Mouse (Mus musculus) heart, embryonic 12.5 days (tissue): Measurements from ENCODE around the gene Cx3cr1. TPM values are rescaled to one million over a fixed set of nuclear protein-coding genes. Genes with fewer than 3 reads are reported as not detected.

Experiments
- ATAC-seq: fragments of 200-750 bp; cut with Nextera tagmentation; 2 replicates; pipeline ENCODE4 v1.8.0; 2017; ENCODE audit warnings: moderate TSS enrichment, moderate library complexity; ENCODE audit not compliant: insufficient number of reproducible peaks, low FRiP score
- H3K27ac ChIP-seq: fragments of 300-500 bp; sonication (generic); 2 replicates; pipeline ENCODE4 v1.5.1; 2016; ENCODE audit warnings: mild to moderate bottlenecking, moderate library complexity; ENCODE audit not compliant: poor library complexity, severe bottlenecking
- H3K27me3 ChIP-seq: fragments of 300-500 bp; sonication (generic); replicated peaks from 2 replicates; pipeline ENCODE4 v1.6.1; 2016; ENCODE audit warnings: mild to moderate bottlenecking, moderate library complexity
- H3K36me3 ChIP-seq: fragments of 300-500 bp; sonication (generic); 2 replicates; pipeline ENCODE4 v1.6.1; 2016; ENCODE audit warnings: mild to moderate bottlenecking, moderate library complexity
- H3K4me1 ChIP-seq: fragments of 300-500 bp; sonication (generic); replicated peaks from 2 replicates; pipeline ENCODE4 v1.6.1; 2016; ENCODE audit warnings: mild to moderate bottlenecking
- H3K4me2 ChIP-seq: fragments of 300-500 bp; sonication (generic); 2 replicates; pipeline ENCODE4 v1.6.1; 2016; ENCODE audit warnings: mild to moderate bottlenecking, moderate library complexity
- H3K4me3 ChIP-seq: fragments of 300-500 bp; sonication (generic); 2 replicates; pipeline ENCODE4 v1.5.1; 2016; ENCODE audit warnings: mild to moderate bottlenecking
- H3K9ac ChIP-seq: fragments of 300-500 bp; sonication (generic); 2 replicates; pipeline ENCODE4 v1.6.1; 2016; ENCODE audit warnings: mild to moderate bottlenecking, moderate library complexity
- H3K9me3 ChIP-seq: fragments of 300-500 bp; sonication (generic); replicated peaks from 2 replicates; pipeline ENCODE4 v1.6.1; 2016; ENCODE audit warnings: mild to moderate bottlenecking, moderate library complexity
- WGBS: fragments of 180-500 bp; shearing (Covaris S2); methylation state at CpG from one replicate; pipeline ENCODE4 v1.1.7; 2016; 5-methylcytosine and 5-hydroxymethylcytosine counted together
- polyA plus RNA-seq: library from polyadenylated mRNA; unstranded; fragments of >200 nt; fragmentation: Nextera tagmentation; extraction: Ambion mirVana; gene quantifications from 2 replicates; pipeline ENCODE4 v1.2.1, GENCODE M21; 2016

Gene Cx3cr1
- 4.4 and 4.9 TPM in 2 replicates for polyA plus RNA-seq

- Histone ChIP-seq H3K36me3 (no peaks in the 10 kb centered on the region), H3K4me1 (no peaks in the 10 kb centered on the region; the same call in 1 of the 2 replicates), H3K4me2 (no peak within 1 kb of the TSS), H3K9ac (no peak within 1 kb of the TSS), H3K27ac (no peak within 1 kb of the TSS), H3K4me3 (no peak within 1 kb of the TSS), H3K27me3 (0 out of 2 replicates have a peak, but pooled peaks cover 4% of the 10 kb centered on the region), H3K9me3 (no peaks in the 10 kb centered on the region)
- no peak for ATAC-seq
- WGBS: 77% methylated on average over 11 of the region's 11 CpGs
These were observed at the start of gene Cx3cr1 for GRCm38 (mm10) chr9:120069779-120070178. Cx3cr1 (minus strand) TSS chr9:120069879.

GRCm38 (mm10) chr9:120118212-120118611, 48.5 kb upstream of the Cx3cr1 start:
- peaks cover 54% of the 10 kb centered on the region for H3K36me3 ChIP-seq
- peaks cover 10% of the 10 kb centered on the region for H3K4me1 ChIP-seq
- no peaks in the 10 kb centered on the region for H3K27me3 ChIP-seq
- 0 out of 2 replicates have a peak overlapping the region, but pooled peaks have one; percentile 16 for H3K27ac ChIP-seq
- ATAC-seq: no peak
- peak overlapping the region; percentile 42; the same call in 1 of the 2 replicates for H3K4me2 ChIP-seq
- H3K4me3 ChIP-seq: no peak overlapping the region
- 84% methylated on average over 4 of the region's 4 CpGs for WGBS
- H3K9ac ChIP-seq: no peak overlapping the region
- no peaks in the 10 kb centered on the region for H3K9me3 ChIP-seq

DNA sequence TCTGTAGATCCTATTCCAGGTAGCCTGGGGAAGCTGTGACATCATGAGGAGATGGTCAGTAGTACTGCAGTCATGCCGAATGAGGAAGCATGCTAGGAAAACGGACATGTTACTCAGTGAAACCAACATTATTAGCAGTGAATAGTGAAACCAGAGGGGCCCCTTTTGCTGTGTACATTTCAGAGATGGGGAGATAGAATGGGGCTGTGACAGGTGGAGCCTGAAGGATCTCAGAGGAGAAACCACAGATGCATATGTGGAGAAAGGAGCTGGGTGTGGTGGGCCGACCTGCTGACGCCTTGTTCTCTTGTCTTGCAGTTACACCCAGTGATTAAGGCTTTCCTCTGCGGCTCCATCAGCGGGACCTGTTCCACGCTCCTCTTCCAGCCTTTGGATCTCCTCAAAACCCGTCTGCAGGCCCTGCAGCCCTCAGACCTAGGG, 46.5 kb upstream of the Cx3cr1 start:
- WGBS: 70% methylated on average over 8 of the region's 8 CpGs
- Histone ChIP-seq H3K27me3 (no peaks in the 10 kb centered on the region), H3K36me3 (peaks cover 39% of the 10 kb centered on the region), H3K4me1 (peaks cover 13% of the 10 kb centered on the region), H3K27ac (peak overlapping the region; percentile 74), H3K4me2 (peak overlapping the region; percentile 42; the same call in 1 of the 2 replicates), H3K9ac (peak overlapping the region; percentile 18; the same call in 1 of the 2 replicates), H3K9me3 (no peaks in the 10 kb centered on the region), H3K4me3 (0 out of 2 replicates have a peak overlapping the region, but pooled peaks have one; percentile 2)
- ATAC-seq: peak; percentile 75

DNA sequence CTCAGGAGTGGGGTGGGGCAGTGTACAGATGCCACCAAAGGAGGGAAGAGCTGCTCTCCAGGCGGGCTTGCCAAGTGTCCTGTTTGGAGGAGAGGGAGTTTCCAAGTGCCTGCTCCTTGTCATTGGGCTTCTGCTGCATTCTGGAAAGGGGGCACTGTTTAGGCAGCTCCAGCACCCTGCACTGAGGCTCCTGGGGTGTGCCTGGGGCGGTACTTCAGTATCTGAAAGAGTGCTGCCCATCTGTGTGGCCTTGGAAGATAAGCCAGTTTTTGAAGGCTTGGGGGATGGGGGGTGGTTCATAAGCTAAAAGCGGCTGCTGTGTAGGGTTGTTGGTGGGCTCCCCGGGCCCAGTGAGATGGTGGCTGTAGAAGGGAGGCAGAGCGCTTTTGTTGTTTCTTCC, 45.9 kb upstream of the Cx3cr1 start:
- Histone ChIP-seq H3K9ac (peak overlapping the region; percentile 18; the same call in 1 of the 2 replicates), H3K36me3 (peaks cover 33% of the 10 kb centered on the region), H3K27me3 (no peaks in the 10 kb centered on the region), H3K4me2 (peak overlapping the region; percentile 27), H3K4me1 (peaks cover 16% of the 10 kb centered on the region), H3K9me3 (no peaks in the 10 kb centered on the region), H3K27ac (peak overlapping the region; percentile 74), H3K4me3 (no peak overlapping the region)
- ATAC-seq: peak; percentile 86
- WGBS: 57% methylated on average over 5 of the region's 5 CpGs

GRCm38 (mm10) chr9:120114789-120115151, 45.1 kb upstream of the Cx3cr1 start:
- H3K9me3 ChIP-seq: no peaks in the 10 kb centered on the region
- no peak overlapping the region for H3K9ac ChIP-seq
- H3K4me2 ChIP-seq: peak overlapping the region; percentile 24
- peaks cover 16% of the 10 kb centered on the region for H3K4me1 ChIP-seq
- H3K27ac ChIP-seq: peak overlapping the region; percentile 31
- 89% methylated on average over 2 of the region's 2 CpGs for WGBS
- peak overlapping the region; percentile 1; the same call in 1 of the 2 replicates for H3K4me3 ChIP-seq
- ATAC-seq: no peak
- H3K27me3 ChIP-seq: no peaks in the 10 kb centered on the region
- H3K36me3 ChIP-seq: peaks cover 27% of the 10 kb centered on the region

GRCm38 (mm10) chr9:120114051-120114788, 44.5 kb upstream of the Cx3cr1 start:
- H3K27me3 ChIP-seq: no peaks in the 10 kb centered on the region
- no peaks in the 10 kb centered on the region for H3K9me3 ChIP-seq
- H3K36me3 ChIP-seq: peaks cover 23% of the 10 kb centered on the region
- 89% methylated on average over 17 of the region's 17 CpGs for WGBS
- peak overlapping the region; percentile 24 for H3K4me2 ChIP-seq
- H3K27ac ChIP-seq: peak overlapping the region; percentile 31
- no peak for ATAC-seq
- no peak overlapping the region for H3K9ac ChIP-seq
- peaks cover 16% of the 10 kb centered on the region for H3K4me1 ChIP-seq
- no peak overlapping the region for H3K4me3 ChIP-seq

DNA sequence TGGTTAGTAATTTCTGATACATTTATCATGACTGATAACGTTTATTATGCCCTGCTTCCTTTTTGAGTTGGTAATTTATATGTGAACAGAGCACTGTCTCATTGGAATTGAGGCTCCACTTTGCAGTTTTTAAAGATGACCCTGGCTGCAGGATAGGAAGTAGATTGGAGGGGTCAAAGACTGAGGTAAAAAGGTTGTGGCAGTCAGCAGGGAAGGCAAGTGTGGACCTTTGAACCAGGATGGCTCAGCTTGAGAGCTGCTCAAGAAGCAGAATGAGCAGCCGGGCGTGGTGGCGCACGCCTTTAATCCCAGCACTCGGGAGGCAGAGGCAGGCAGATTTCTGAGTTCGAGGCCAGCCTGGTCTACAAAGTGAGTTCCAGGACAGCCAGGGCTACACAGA, 43.8 kb upstream of the Cx3cr1 start:
- H3K27ac ChIP-seq: no peak overlapping the region
- no peak overlapping the region for H3K4me2 ChIP-seq
- peaks cover 16% of the 10 kb centered on the region for H3K4me1 ChIP-seq
- no peaks in the 10 kb centered on the region for H3K9me3 ChIP-seq
- ATAC-seq: no peak
- peak overlapping the region; percentile 15; the same call in 1 of the 2 replicates for H3K9ac ChIP-seq
- WGBS: 91% methylated on average over 7 of the region's 7 CpGs
- peaks cover 17% of the 10 kb centered on the region for H3K36me3 ChIP-seq
- H3K27me3 ChIP-seq: no peaks in the 10 kb centered on the region
- H3K4me3 ChIP-seq: no peak overlapping the region

DNA sequence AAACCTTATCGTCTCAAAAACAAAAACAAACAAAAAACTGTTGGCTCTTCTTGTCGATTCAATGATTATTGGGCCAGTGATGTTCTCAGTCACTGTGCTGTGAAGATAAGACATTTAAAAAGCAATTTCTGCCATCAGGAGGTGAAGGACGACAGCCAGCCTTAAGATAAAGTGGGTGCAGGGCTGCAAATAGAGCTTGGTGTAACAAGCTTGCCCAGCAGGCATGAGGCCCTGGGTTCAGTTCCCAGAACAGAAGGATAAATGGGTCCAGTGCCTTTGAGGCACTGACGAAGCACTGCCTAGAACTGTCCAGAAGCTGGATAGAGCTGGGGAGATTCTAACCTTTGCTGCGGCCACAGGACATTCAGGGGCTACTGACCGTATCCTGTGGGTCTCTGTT, 42.8 kb upstream of the Cx3cr1 start:
- H3K27ac ChIP-seq: peak overlapping the region; percentile 18
- no peaks in the 10 kb centered on the region for H3K9me3 ChIP-seq
- peaks cover 16% of the 10 kb centered on the region for H3K4me1 ChIP-seq
- H3K9ac ChIP-seq: no peak overlapping the region
- WGBS: 74% methylated on average over 6 of the region's 6 CpGs
- H3K4me3 ChIP-seq: no peak overlapping the region
- no peaks in the 10 kb centered on the region for H3K27me3 ChIP-seq
- H3K4me2 ChIP-seq: 0 out of 2 replicates have a peak overlapping the region, but pooled peaks have one; percentile 35
- peaks cover 8% of the 10 kb centered on the region; the same call in 1 of the 2 replicates for H3K36me3 ChIP-seq
- ATAC-seq: no peak

- no peaks in the 10 kb centered on the region for H3K27me3 ChIP-seq
- H3K4me1 ChIP-seq: peaks cover 16% of the 10 kb centered on the region
- ATAC-seq: no peak
- peak overlapping the region; percentile 91 for H3K27ac ChIP-seq
- H3K9me3 ChIP-seq: no peaks in the 10 kb centered on the region
- H3K4me2 ChIP-seq: peak overlapping the region; percentile 84
- H3K4me3 ChIP-seq: peak overlapping the region; percentile 80
- H3K9ac ChIP-seq: peak overlapping the region; percentile 82
- WGBS: 74% methylated on average over 15 of the region's 15 CpGs
- H3K36me3 ChIP-seq: no peaks in the 10 kb centered on the region
These were observed 41.7 kb upstream of the Cx3cr1 start for GRCm38 (mm10) chr9:120111156-120111945.

DNA sequence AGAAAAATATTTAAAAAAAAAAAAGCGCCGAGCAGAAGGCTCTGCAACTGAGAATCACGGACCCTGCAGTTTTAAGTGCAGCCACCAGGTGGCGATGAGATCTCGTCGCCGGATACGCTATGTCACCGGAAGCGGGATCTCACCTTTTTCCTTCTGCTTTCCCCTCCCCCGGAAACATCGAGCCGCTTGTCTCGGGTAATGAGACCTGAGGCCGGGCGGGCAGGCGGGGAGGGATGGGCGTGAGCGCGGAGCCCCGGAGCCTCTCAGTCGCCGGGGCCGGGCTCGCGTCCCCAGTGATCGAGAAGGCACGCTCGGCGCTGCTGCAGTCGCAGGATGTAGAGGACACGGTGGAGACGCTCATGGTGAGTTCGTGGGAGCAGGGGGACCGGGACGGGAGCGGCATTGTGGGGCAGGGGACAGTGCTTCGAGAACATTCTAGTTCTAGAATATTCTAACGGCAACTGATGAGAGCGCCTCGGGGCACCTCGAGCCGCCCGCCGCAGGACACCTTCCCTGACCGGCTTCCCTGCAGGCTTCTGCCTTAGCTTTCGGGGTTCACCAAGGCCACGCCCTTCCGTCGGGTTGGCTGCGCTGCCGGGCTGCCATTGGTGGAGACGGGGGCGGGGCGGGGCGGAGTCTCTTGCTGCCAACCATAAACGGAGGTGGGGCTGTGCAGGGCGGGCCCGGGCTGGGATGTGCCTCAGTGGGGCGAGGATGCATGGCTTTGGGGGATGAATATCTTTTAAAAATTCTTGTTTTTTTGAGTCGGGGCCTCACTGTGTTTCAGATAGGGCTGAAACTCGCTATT, 40.7 kb upstream of the Cx3cr1 start, which contains the start of gene Slc25a38:
TSS of gene Slc25a38 (plus strand) at position 164 of the 808 bp plus-strand sequence.
- 2% methylated on average over 62 of the region's 62 CpGs for WGBS
- no peaks in the 10 kb centered on the region for H3K9me3 ChIP-seq
- H3K27ac ChIP-seq: peak within 1 kb of the TSS; percentile 91
- H3K9ac ChIP-seq: peak within 1 kb of the TSS; percentile 82
- no peaks in the 10 kb centered on the region for H3K36me3 ChIP-seq
- no peaks in the 10 kb centered on the region for H3K27me3 ChIP-seq
- peak within 1 kb of the TSS; percentile 84 for H3K4me2 ChIP-seq
- ATAC-seq: peak; percentile 94
- peaks cover 7% of the 10 kb centered on the region for H3K4me1 ChIP-seq
- peak within 1 kb of the TSS; percentile 80 for H3K4me3 ChIP-seq
